Mouse (Mus musculus) thymus, adult 2 months (tissue): ENCODE measurements around the gene Casp9.

ENCODE experiments used
- CTCF ChIP-seq: fragments of 200-500 bp; IDR thresholded peaks from 2 replicates; pipeline ENCODE4 v1.5.1; 2012; ENCODE audit warnings: mild to moderate bottlenecking, control low read depth, low read length, moderate library complexity, borderline replicate concordance; ENCODE audit not compliant: control insufficient read depth, poor library complexity, insufficient read depth; ENCODE audit errors: extremely low read depth
- POLR2A ChIP-seq: fragments of 200-500 bp; IDR thresholded peaks from 2 replicates; pipeline ENCODE4 v1.6.1; 2012; ENCODE audit warnings: mild to moderate bottlenecking, low read length, control low read depth, moderate library complexity; ENCODE audit not compliant: control insufficient read depth, poor library complexity, insufficient read depth; ENCODE audit errors: extremely low read depth

DNA sequence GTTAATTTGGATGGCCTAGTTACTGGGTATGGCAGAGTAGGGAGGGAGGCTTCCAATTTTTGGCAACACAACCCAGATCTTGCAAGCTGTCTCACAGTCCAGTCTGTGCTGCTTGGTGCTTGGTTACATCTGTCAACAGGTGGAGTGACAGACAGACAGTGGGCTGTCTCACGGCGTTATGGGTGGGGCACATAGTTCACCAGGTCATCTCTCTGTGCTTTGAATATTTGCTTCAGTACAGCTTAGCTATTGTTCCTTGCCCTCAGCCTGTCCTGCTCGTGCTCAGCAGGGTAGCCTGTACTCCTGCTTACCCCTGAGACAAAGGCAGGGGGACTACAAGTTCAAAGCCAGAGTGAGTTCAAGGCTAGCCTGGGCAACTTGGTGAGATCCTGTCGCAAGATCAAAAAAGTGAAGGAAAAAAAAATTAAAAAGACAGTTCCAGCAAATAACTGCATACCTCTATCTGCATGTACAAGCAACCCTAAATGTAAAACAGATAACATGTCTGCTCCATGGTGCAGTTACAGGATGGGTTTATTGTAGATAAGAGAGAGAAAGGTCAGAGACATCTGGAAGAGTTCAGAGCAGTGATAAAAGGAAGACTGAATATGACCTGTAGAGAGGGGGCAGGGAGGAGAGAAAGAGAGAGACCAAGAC is 41.9 kb upstream of the Casp9 start:
- TF ChIP-seq CTCF (no peak), POLR2A (no peak)
